Mouse (Mus musculus): ENCODE data around the gene Afmid.
A peak's percentile ranks its signal among the peaks of the same experiment; 100 is the strongest.

DNA sequence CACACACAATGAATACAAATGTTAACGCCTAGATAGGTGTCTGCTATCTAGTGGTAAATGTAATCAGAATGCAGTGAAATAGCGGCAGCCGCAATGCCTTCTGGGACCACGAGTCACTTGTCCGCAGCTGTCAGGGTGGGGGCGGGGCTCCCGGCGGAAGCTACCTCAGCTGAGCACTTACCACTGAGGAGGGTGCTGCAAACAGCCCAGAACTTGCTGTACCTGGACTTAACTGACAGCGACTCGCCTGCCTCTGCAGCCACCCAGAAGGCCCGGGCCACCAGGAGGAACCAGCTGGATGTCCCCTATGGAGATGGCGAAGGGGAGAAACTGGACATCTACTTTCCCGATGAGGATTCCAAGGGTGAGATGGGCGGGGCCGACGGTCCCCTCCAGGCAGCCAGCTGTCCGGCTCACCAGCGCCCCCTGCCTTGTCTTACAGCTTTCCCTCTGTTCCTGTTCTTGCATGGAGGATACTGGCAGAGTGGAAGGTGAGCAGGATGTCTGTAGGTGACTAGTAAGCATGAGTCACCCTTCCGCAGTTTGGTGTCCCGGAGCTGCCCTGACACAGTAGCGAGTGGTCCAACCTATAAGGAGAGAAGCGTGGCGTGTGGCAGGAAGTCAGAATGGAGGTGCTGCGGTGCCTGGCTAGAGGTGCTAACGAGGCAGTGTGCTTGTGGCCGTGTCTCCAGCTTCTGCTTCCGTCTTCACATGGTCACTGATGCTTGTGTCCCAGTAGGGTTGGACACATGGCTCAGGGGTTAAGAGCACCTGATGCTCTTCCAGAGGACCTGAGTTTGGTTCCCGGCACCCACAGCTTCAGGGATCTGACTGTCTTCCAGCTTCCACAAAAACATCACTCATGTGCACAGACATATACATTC is 6.6 kb downstream of the Afmid start:
- no peak for TF ChIP-seq EP300 (IDR thresholded peaks at IDR 0.05; ENCODE audit: insufficient read depth, low read depth, low read length)
- peak; percentile 80 for TF ChIP-seq CTCF (IDR thresholded peaks at IDR 0.05)

Measured in heart, adult 2 months (tissue).